Mouse (Mus musculus) G1E (cell line): Measurements from ENCODE around the gene Rdh13.

Experiments
- CTCF ChIP-seq: IDR thresholded peaks from 2 replicates; pipeline ENCODE4 v1.5.1; 2012; ENCODE audit warnings: low read depth, low read length, inconsistent platforms, mixed read lengths
- GATA1 ChIP-seq: IDR thresholded peaks from 2 replicates; pipeline ENCODE4 v1.6.1; 2012; ENCODE audit warnings: borderline replicate concordance, low read length, inconsistent platforms, mixed read lengths
- GATA2 ChIP-seq: IDR thresholded peaks from 2 replicates; pipeline ENCODE4 v1.6.1; 2012; ENCODE audit warnings: low read depth, low read length, inconsistent platforms, borderline replicate concordance
- POLR2AphosphoS5 ChIP-seq: IDR thresholded peaks from 2 replicates; pipeline ENCODE4 v1.6.1; 2012; ENCODE audit warnings: low read depth, low read length, inconsistent platforms; ENCODE audit not compliant: insufficient replicate concordance
- TAL1 ChIP-seq: conservative IDR thresholded peaks from 2 replicates; pipeline ENCODE4 v1.6.1; 2012; ENCODE audit warnings: low read depth, low read length, inconsistent platforms, mixed read lengths

GRCm38 (mm10) chr7:4492284-4493224, 47.1 kb upstream of the Rdh13 start:
- TF ChIP-seq CTCF (no peak), GATA2 (no peak), GATA1 (no peak), TAL1 (no peak), POLR2AphosphoS5 (no peak)
